Mouse (Mus musculus): ENCODE measurements around the gene Cdk17. TPM values are rescaled to one million over a fixed set of nuclear protein-coding genes. Genes with fewer than 3 reads are reported as not detected.

The Cdk17 gene
- polyA plus RNA-seq, 2 experiments, result 10.5 to 12.9 TPM

- H3K27ac ChIP-seq, result peak overlapping the region; percentile 30
- H3K27me3 ChIP-seq (ENCODE audit: control insufficient read depth, insufficient read depth, low read length), result no peaks in the 10 kb centered on the region
- H3K4me1 ChIP-seq (replicated peaks; ENCODE audit: control insufficient read depth in 2 of 2, insufficient read depth in 2 of 2, low read length in 1 of 2), result peaks cover 31 to 45% of the 10 kb centered on the region in 2 experiments
- ATAC-seq (ENCODE audit: insufficient read depth), result no peak
- H3K36me3 ChIP-seq (replicated peaks; ENCODE audit: control insufficient read depth, insufficient read depth, low read depth), result no peaks in the 10 kb centered on the region; the same call in 1 of the 2 replicates
- H3K9me3 ChIP-seq (ENCODE audit: control insufficient read depth, low read length), result no peaks in the 10 kb centered on the region
- peak overlapping the region; percentile 77 for H3K4me2 ChIP-seq (ENCODE audit: low read depth)
- DNase-seq (ENCODE audit: low read depth in 3 of 3, low spot score in 3 of 3), result no peak
- no peak for TF ChIP-seq CTCF (IDR thresholded peaks at IDR 0.05; ENCODE audit: low read depth)
- no peak for TF ChIP-seq EP300 (IDR thresholded peaks at IDR 0.05; ENCODE audit: low read depth)
- peak overlapping the region; percentile 52 for H3K9ac ChIP-seq (replicated peaks)
- peak overlapping the region; percentile 46 to 71 for H3K4me3 ChIP-seq (ENCODE audit: insufficient read depth in 1 of 2, low read depth in 2 of 2, low read length in 2 of 2)
- 26% methylated on average over 6 of the region's 6 CpGs for WGBS (ENCODE audit: insufficient replicate concordance)
Observed at GRCm38 (mm10) chr10:93167311-93167710, 6.6 kb downstream of the Cdk17 start.

GRCm38 (mm10) chr10:93168067-93168466 lies 7.4 kb downstream of the Cdk17 start:
- Histone ChIP-seq H3K4me2 (ENCODE audit: low read depth) (peak overlapping the region; percentile 77), H3K4me1 (replicated peaks; ENCODE audit: control insufficient read depth in 2 of 2, insufficient read depth in 2 of 2, low read length in 1 of 2) (peaks cover 31 to 40% of the 10 kb centered on the region in 2 experiments), H3K27me3 (ENCODE audit: control insufficient read depth, insufficient read depth, low read length) (no peaks in the 10 kb centered on the region), H3K9ac (replicated peaks) (no peak overlapping the region), H3K36me3 (replicated peaks; ENCODE audit: control insufficient read depth, insufficient read depth, low read depth) (no peaks in the 10 kb centered on the region; the same call in 1 of the 2 replicates), H3K27ac (no peak overlapping the region; the same call in 1 of the 2 replicates), H3K4me3 (ENCODE audit: insufficient read depth in 1 of 2, low read depth in 2 of 2, low read length in 2 of 2) (no peak overlapping the region), H3K9me3 (ENCODE audit: control insufficient read depth, low read length) (no peaks in the 10 kb centered on the region)
- WGBS (ENCODE audit: insufficient replicate concordance), result 19% methylated on average over 4 of the region's 4 CpGs
- ATAC-seq (ENCODE audit: insufficient read depth) (no peak), DNase-seq (ENCODE audit: low read depth in 3 of 3, low spot score in 3 of 3) (no peak)
- TF ChIP-seq CTCF (IDR thresholded peaks at IDR 0.05; ENCODE audit: low read depth), result no peak
- no peak for TF ChIP-seq EP300 (IDR thresholded peaks at IDR 0.05; ENCODE audit: low read depth)

GRCm38 (mm10) chr10:93171182-93171855 lies 10.6 kb downstream of the Cdk17 start:
- Histone ChIP-seq H3K9me3 (ENCODE audit: control insufficient read depth, low read length) (no peaks in the 10 kb centered on the region), H3K36me3 (replicated peaks; ENCODE audit: control insufficient read depth, insufficient read depth, low read depth) (peaks cover 4% of the 10 kb centered on the region), H3K4me2 (ENCODE audit: low read depth) (no peak overlapping the region), H3K4me3 (ENCODE audit: insufficient read depth in 1 of 2, low read depth in 2 of 2, low read length in 2 of 2) (no peak overlapping the region), H3K27me3 (ENCODE audit: control insufficient read depth, insufficient read depth, low read length) (no peaks in the 10 kb centered on the region), H3K27ac (no peak overlapping the region), H3K4me1 (replicated peaks; ENCODE audit: control insufficient read depth in 2 of 2, insufficient read depth in 2 of 2, low read length in 1 of 2) (peaks cover 19 to 28% of the 10 kb centered on the region in 2 experiments), H3K9ac (replicated peaks) (no peak overlapping the region)
- ATAC-seq (ENCODE audit: insufficient read depth) (no peak), DNase-seq (ENCODE audit: low read depth in 3 of 3, low spot score in 3 of 3) (no peak)
- no peak for TF ChIP-seq CTCF (IDR thresholded peaks at IDR 0.05; ENCODE audit: low read depth)
- no peak for TF ChIP-seq EP300 (IDR thresholded peaks at IDR 0.05; ENCODE audit: low read depth)
- 63% methylated on average over 6 of the region's 6 CpGs for WGBS (ENCODE audit: insufficient replicate concordance)

- Histone ChIP-seq H3K9me3 (ENCODE audit: control insufficient read depth, low read length) (no peaks in the 10 kb centered on the region), H3K36me3 (replicated peaks; ENCODE audit: control insufficient read depth, insufficient read depth, low read depth) (peaks cover 4% of the 10 kb centered on the region), H3K9ac (replicated peaks) (no peak overlapping the region), H3K4me2 (ENCODE audit: low read depth) (no peak overlapping the region), H3K27me3 (ENCODE audit: control insufficient read depth, insufficient read depth, low read length) (no peaks in the 10 kb centered on the region), H3K4me1 (replicated peaks; ENCODE audit: control insufficient read depth in 2 of 2, insufficient read depth in 2 of 2, low read length in 1 of 2) (peaks cover 16 to 26% of the 10 kb centered on the region in 2 experiments), H3K4me3 (ENCODE audit: insufficient read depth in 1 of 2, low read depth in 2 of 2, low read length in 2 of 2) (no peak overlapping the region), H3K27ac (no peak overlapping the region; the same call in 1 of the 2 replicates)
- no peak for ATAC-seq (ENCODE audit: insufficient read depth)
- 56% methylated on average over 5 of the region's 5 CpGs for WGBS (ENCODE audit: insufficient replicate concordance)
- TF ChIP-seq CTCF (IDR thresholded peaks at IDR 0.05; ENCODE audit: low read depth), result no peak
- TF ChIP-seq EP300 (IDR thresholded peaks at IDR 0.05; ENCODE audit: low read depth), result no peak
- no peak for DNase-seq (ENCODE audit: low read depth in 3 of 3, low spot score in 3 of 3)
Observed at GRCm38 (mm10) chr10:93177471-93177870, 16.8 kb downstream of the Cdk17 start.

GRCm38 (mm10) chr10:93177874-93178273 lies 17.2 kb downstream of the Cdk17 start:
- H3K9me3 ChIP-seq (ENCODE audit: control insufficient read depth, low read length), result no peaks in the 10 kb centered on the region
- TF ChIP-seq EP300 (IDR thresholded peaks at IDR 0.05; ENCODE audit: low read depth), result no peak
- no peak for TF ChIP-seq CTCF (IDR thresholded peaks at IDR 0.05; ENCODE audit: low read depth)
- no peaks in the 10 kb centered on the region for H3K27me3 ChIP-seq (ENCODE audit: control insufficient read depth, insufficient read depth, low read length)
- H3K4me1 ChIP-seq (replicated peaks; ENCODE audit: control insufficient read depth in 2 of 2, insufficient read depth in 2 of 2, low read length in 1 of 2), result peaks cover 16 to 26% of the 10 kb centered on the region in 2 experiments
- no peak overlapping the region for H3K4me3 ChIP-seq (ENCODE audit: insufficient read depth in 1 of 2, low read depth in 2 of 2, low read length in 2 of 2)
- no peak overlapping the region for H3K4me2 ChIP-seq (ENCODE audit: low read depth)
- no peak for DNase-seq (ENCODE audit: low read depth in 3 of 3, low spot score in 3 of 3)
- no peak for ATAC-seq (ENCODE audit: insufficient read depth)
- WGBS (ENCODE audit: insufficient replicate concordance), result 21% methylated on average over 4 of the region's 4 CpGs
- H3K27ac ChIP-seq, result no peak overlapping the region
- H3K9ac ChIP-seq (replicated peaks), result no peak overlapping the region
- H3K36me3 ChIP-seq (replicated peaks; ENCODE audit: control insufficient read depth, insufficient read depth, low read depth), result peaks cover 4% of the 10 kb centered on the region
